Mouse (Mus musculus) midbrain, embryonic 16.5 days (tissue): ENCODE results near the gene Nin. TPM values are rescaled to one million over a fixed set of nuclear protein-coding genes. Genes with fewer than 3 reads are reported as not detected.

Experiments
- ATAC-seq: fragments of 200-750 bp; cut with Nextera tagmentation; 2 replicates; pipeline ENCODE4 v1.8.0; 2017; ENCODE audit warnings: moderate TSS enrichment
- H3K27ac ChIP-seq: fragments of 300-500 bp; sonication (generic); 2 replicates; pipeline ENCODE4 v1.5.1; 2014; ENCODE audit warnings: mild to moderate bottlenecking, low read length, mixed read lengths
- H3K27me3 ChIP-seq: fragments of 300-500 bp; sonication (generic); 2 replicates; pipeline ENCODE4 v1.6.1; 2014; ENCODE audit warnings: low read depth, low read length, mixed read lengths; ENCODE audit not compliant: control insufficient read depth, insufficient read depth
- H3K36me3 ChIP-seq: fragments of 300-500 bp; sonication (generic); 2 replicates; pipeline ENCODE4 v1.6.1; 2014; ENCODE audit warnings: mild to moderate bottlenecking, low read length, moderate library complexity, mixed read lengths; ENCODE audit not compliant: control insufficient read depth, insufficient read depth
- H3K4me1 ChIP-seq: fragments of 300-500 bp; sonication (generic); 2 replicates; pipeline ENCODE4 v1.6.1; 2014; ENCODE audit warnings: mild to moderate bottlenecking, low read length, mixed read lengths; ENCODE audit not compliant: control insufficient read depth, insufficient read depth
- H3K4me2 ChIP-seq: fragments of 300-500 bp; sonication (generic); 2 replicates; pipeline ENCODE4 v1.6.1; 2014; ENCODE audit warnings: mild to moderate bottlenecking, low read length, mixed read lengths
- H3K4me3 ChIP-seq: fragments of 300-500 bp; sonication (generic); 2 replicates; pipeline ENCODE4 v1.5.1; 2014; ENCODE audit warnings: low read depth, mild to moderate bottlenecking, low read length, moderate library complexity, mixed read lengths
- H3K9ac ChIP-seq: fragments of 300-500 bp; sonication (generic); 2 replicates; pipeline ENCODE4 v1.6.1; 2014; ENCODE audit warnings: low read depth, low read length, mixed read lengths
- H3K9me3 ChIP-seq: fragments of 300-500 bp; sonication (generic); replicated peaks from 2 replicates; pipeline ENCODE4 v1.6.1; 2014; ENCODE audit warnings: mild to moderate bottlenecking, low read length, mixed read lengths; ENCODE audit not compliant: control insufficient read depth, poor library complexity, severe bottlenecking
- WGBS: fragments of 180-500 bp; shearing (Covaris S2); extraction: QIAGEN DNeasy Blood & Tissue Kit; methylation state at CpG from one replicate; pipeline ENCODE4 v1.1.7; 2014; 5-methylcytosine and 5-hydroxymethylcytosine counted together
- polyA plus RNA-seq: library from polyadenylated mRNA; unstranded; fragments of >200 nt; fragmentation: Nextera tagmentation; extraction: Ambion mirVana; gene quantifications from 2 replicates; pipeline ENCODE4 v1.2.1, GENCODE M21; 2015

Nin gene
- polyA plus RNA-seq, 1 experiment from 2014 or later, result 14.1 TPM

DNA sequence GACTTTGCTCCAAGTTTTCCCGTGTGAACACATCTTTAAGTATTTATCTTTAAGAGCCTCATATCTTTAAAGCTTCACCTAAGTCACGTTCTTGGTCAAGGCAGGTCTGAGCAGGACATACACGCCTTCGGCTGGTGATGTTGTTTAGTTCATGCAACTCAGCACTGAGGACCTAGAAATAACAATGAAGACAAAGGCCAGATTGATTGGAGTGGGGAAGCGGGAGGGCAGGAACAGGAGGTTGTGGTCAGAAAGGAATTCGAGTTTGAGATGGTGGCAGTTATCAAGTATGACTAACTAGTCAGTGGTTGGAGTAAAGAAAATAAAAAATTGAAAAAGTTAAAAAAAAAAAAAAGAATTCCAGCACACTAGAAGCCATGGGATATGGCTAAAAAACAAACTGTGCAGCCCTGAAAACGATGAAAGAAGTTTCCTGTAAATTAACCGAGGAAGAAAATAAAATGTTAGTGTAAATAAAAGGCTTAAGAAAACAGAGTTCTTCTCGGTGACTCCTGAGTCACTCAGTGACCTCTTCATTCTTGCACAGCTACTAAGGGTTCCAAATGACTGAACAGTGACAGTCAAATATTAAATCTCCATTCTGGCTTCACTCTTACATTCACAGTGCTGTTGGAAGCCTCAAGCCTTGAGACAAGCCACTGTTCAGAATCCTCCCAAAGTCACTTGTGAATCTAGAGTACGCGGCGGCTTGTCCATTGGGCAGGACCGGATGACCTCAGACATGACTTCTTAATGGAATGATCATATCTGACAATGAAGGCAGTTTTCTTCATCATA is 115.1 kb downstream of the Nin start:
- H3K4me3 ChIP-seq, result no peak overlapping the region
- 86% methylated on average over 13 of the region's 13 CpGs for WGBS
- ATAC-seq, result no peak

DNA sequence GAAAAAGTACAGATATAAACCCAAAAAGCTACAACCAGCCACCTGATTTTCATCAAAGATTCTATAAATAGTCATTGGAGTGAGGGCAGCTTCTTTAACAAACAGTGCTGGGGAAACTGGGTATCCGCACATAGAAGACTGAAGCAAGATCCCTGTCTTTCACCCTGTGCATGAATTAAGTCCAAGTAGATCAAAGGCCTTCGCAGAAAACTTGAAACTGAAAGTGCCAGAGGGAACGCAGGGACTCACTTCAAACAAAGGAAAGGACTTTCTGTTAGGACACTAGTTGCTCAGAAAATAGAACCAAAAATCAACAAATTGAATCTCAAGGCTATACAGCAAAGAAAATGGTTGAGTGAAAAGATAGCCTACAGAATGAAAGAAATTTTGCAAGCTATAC is 118.1 kb downstream of the Nin start:
- WGBS, result 56% methylated on average over 3 of the region's 3 CpGs

More for the DNA sequence above, 115.1 kb downstream of the Nin start:
- H3K9ac ChIP-seq, result no peak overlapping the region
- no peaks in the 10 kb centered on the region for H3K4me1 ChIP-seq
- no peaks in the 10 kb centered on the region for H3K9me3 ChIP-seq
- no peak overlapping the region for H3K4me2 ChIP-seq
- H3K36me3 ChIP-seq, result no peaks in the 10 kb centered on the region
- H3K27me3 ChIP-seq, result no peaks in the 10 kb centered on the region
- no peak overlapping the region for H3K27ac ChIP-seq

DNA sequence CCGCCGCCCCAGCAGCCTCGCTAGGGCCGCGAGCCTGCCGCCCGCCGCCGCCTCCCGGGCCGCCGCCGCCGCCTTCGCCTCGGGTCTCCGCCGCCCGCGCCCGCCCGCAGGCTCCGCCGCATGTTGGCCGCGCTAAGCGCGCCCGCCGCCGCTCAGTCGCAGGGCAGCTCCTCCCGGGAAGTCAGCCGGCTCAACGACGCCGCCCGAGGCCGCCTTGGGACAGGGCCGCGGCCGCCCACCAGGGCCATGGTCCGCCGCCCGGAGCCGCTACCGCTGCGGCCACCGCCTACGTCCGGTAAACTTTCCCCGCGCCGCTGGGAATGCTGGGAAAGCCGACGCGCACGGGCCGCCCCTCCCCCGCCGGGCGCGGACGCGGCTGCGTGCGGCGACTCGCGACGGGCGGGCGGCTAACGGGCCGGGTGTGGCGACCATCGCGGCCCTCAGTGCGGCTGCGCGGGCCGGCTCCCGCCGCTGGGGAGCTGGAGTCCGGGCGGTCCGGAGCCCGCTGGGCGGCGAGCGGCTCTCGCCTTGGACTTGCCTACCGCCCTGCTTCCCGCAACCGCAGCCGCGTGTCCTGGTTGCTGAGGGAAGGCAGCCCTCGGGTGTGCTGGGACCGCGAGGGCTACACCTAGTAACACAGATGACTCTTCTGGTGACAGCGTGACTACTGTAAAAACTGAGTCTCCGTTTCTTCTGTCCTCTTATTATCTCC is 126.6 kb downstream of the Nin start, which contains the start of gene Sav1:
Gene Sav1, minus strand, starts transcription at position 217 of the 712 bp plus-strand sequence.
- peaks cover 17% of the 10 kb centered on the region for H3K4me1 ChIP-seq
- ATAC-seq, result peak; percentile 94
- under 1% methylated on average over 57 of the region's 102 CpGs for WGBS

More for the DNA sequence above, 118.1 kb downstream of the Nin start:
- H3K27ac ChIP-seq, result no peak overlapping the region
- no peaks in the 10 kb centered on the region for H3K4me1 ChIP-seq
- H3K4me2 ChIP-seq, result no peak overlapping the region
- H3K27me3 ChIP-seq, result no peaks in the 10 kb centered on the region
- no peaks in the 10 kb centered on the region for H3K36me3 ChIP-seq
- H3K4me3 ChIP-seq, result no peak overlapping the region
- H3K9ac ChIP-seq, result no peak overlapping the region
- no peak for ATAC-seq
- no peaks in the 10 kb centered on the region for H3K9me3 ChIP-seq

DNA sequence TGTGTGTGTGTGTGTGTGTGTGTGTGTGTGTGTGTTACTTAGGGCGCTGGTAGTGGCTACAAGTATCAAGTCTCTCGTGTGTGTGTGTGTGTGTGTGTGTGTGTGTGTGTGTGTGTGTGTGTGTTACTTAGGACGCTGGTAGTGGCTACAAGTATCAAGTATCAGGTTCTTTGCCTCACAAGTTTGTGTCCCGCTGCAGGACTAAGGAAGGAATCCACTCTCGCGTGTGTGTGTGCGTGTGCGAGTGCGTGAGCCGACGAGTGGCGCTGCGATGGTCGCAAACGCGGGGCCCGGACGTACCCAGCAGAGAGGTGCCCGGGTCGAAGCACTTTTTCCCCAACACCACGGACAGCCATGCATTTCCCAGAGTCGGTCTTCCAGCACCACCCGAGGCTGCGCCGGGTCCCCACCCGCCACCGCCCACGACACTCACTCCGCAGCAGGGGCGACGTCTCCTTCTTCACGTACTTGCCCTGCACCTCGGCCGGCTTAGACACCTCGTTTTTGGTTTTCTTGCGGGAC is 127.2 kb downstream of the Nin start:
- no peaks in the 10 kb centered on the region for H3K9me3 ChIP-seq
- ATAC-seq, result peak; percentile 70
- H3K4me3 ChIP-seq, result peak overlapping the region; percentile 81
- H3K36me3 ChIP-seq, result peaks cover 4% of the 10 kb centered on the region
- peak overlapping the region; percentile 78 for H3K4me2 ChIP-seq
- under 1% methylated on average over 34 of the region's 36 CpGs for WGBS
- peak overlapping the region; percentile 85 for H3K27ac ChIP-seq
- peak overlapping the region; percentile 91 for H3K9ac ChIP-seq
- peaks cover 17% of the 10 kb centered on the region for H3K4me1 ChIP-seq
- no peaks in the 10 kb centered on the region for H3K27me3 ChIP-seq

More for the DNA sequence above, 126.6 kb downstream of the Nin start, which contains the start of gene Sav1:
- no peaks in the 10 kb centered on the region for H3K27me3 ChIP-seq
- H3K4me2 ChIP-seq, result peak within 1 kb of the TSS; percentile 78
- peak within 1 kb of the TSS; percentile 81 for H3K4me3 ChIP-seq
- peak within 1 kb of the TSS; percentile 85 for H3K27ac ChIP-seq
- H3K9ac ChIP-seq, result peak within 1 kb of the TSS; percentile 91
- peaks cover 4% of the 10 kb centered on the region for H3K36me3 ChIP-seq
- no peaks in the 10 kb centered on the region for H3K9me3 ChIP-seq

DNA sequence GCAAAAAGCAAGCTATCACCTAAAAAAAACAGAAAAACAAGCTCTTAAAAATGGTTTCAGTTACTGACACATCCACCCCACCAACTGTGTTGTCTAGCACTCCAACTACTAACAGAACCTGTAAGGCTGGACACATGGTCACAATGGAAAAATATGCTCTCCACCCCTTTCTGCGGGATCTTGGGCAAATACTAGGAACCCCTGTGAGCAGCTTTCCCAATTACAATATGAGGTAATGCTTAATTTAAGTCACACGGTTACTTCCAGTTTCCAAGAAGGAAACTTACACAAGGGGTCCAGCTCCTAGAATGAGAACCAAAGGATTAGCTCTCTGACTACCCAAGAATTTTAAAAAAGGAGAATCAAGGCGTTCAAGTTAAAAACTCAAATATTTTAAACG is 128.0 kb downstream of the Nin start:
- H3K27ac ChIP-seq, result no peak overlapping the region
- no peak for ATAC-seq
- H3K27me3 ChIP-seq, result no peaks in the 10 kb centered on the region
- H3K4me1 ChIP-seq, result peaks cover 20% of the 10 kb centered on the region
- WGBS, result 28% methylated on average over 4 of the region's 4 CpGs
- peak overlapping the region; percentile 81 for H3K4me3 ChIP-seq
- peaks cover 4% of the 10 kb centered on the region for H3K36me3 ChIP-seq
- H3K9me3 ChIP-seq, result no peaks in the 10 kb centered on the region
- H3K4me2 ChIP-seq, result peak overlapping the region; percentile 78
- no peak overlapping the region for H3K9ac ChIP-seq

DNA sequence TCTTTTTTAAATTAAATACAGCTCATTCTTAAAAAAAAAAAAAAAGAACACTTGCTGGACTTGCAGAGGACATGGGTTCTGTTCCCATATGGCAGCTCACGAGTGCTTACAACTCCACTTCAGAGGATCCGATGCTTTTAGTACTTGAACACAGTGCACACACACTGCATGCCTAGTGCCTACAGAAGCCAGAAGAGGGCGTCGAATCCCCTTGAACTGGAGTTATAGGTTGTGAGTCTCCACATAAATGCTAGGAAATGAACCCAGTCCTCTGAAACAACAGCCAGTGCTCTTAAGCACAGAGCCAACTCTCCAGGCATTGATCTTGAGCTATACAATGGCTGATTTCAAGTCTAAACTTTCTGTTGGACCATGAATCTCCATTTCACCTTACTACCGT is 130.6 kb downstream of the Nin start:
- Histone ChIP-seq H3K4me2 (no peak overlapping the region), H3K27ac (no peak overlapping the region), H3K4me3 (no peak overlapping the region), H3K4me1 (peaks cover 20% of the 10 kb centered on the region), H3K27me3 (no peaks in the 10 kb centered on the region), H3K9ac (no peak overlapping the region), H3K36me3 (peaks cover 4% of the 10 kb centered on the region), H3K9me3 (no peaks in the 10 kb centered on the region)
- 67% methylated on average over 5 of the region's 5 CpGs for WGBS
- ATAC-seq, result no peak

DNA sequence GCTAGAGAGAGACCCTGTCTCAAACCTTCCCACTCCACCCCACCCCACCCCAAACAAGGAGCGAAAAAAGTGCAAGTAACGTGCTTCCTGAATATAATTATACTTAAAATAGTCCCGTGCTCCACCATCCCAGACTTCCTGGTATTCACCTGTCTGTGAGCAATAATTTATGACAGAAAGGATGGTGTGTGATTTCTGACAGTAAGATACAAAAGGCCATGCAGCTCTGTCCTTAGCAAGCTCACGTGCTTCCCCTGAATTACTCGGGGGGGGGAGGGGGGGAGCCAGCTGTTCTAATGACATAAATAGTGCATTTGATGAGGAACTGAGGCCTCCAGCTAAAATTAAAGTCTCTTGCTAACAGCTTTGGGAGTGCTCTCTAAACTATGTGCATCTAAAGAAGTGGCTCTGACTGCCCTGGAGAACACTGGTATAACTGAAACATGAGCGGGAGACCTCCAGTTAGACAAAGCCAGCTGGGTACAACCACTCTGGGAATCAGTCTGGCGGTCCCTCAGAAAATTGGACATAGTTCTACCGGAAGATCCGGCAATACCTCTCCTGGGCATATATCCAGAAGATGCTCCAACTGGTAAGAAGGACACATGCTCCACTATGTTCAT is 136.0 kb downstream of the Nin start:
- Histone ChIP-seq H3K4me1 (peaks cover 8% of the 10 kb centered on the region), H3K36me3 (no peaks in the 10 kb centered on the region), H3K4me3 (no peak overlapping the region), H3K9me3 (no peaks in the 10 kb centered on the region), H3K9ac (no peak overlapping the region), H3K27ac (no peak overlapping the region), H3K27me3 (no peaks in the 10 kb centered on the region), H3K4me2 (no peak overlapping the region)
- ATAC-seq, result no peak
- 77% methylated on average over 9 of the region's 9 CpGs for WGBS

DNA sequence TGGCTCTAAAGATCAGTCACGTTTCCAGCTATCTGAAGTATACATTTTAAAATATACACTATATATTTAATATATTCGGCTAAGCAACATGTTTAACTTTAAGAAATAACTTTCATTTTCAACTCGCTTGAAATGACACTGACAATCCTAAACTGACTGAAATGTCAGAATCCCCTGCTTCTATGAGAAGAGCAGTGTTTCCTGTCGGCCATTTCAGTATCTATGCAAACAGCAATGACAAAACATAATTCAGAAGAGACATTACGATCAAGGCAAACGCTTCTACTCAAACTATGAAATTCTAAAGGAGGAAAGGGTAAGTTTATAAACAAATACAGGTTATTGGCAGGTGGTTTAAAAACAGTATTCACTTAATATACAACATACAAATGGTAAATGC is 136.8 kb downstream of the Nin start:
- 91% methylated on average over 6 of the region's 6 CpGs for WGBS
- Histone ChIP-seq H3K27ac (no peak overlapping the region), H3K4me2 (no peak overlapping the region), H3K4me1 (peaks cover 8% of the 10 kb centered on the region), H3K9me3 (no peaks in the 10 kb centered on the region), H3K9ac (no peak overlapping the region), H3K27me3 (no peaks in the 10 kb centered on the region), H3K36me3 (no peaks in the 10 kb centered on the region), H3K4me3 (no peak overlapping the region)
- ATAC-seq, result no peak
